Mouse (Mus musculus): Measurements from ENCODE around the gene Card6.

The Card6 gene

DNA sequence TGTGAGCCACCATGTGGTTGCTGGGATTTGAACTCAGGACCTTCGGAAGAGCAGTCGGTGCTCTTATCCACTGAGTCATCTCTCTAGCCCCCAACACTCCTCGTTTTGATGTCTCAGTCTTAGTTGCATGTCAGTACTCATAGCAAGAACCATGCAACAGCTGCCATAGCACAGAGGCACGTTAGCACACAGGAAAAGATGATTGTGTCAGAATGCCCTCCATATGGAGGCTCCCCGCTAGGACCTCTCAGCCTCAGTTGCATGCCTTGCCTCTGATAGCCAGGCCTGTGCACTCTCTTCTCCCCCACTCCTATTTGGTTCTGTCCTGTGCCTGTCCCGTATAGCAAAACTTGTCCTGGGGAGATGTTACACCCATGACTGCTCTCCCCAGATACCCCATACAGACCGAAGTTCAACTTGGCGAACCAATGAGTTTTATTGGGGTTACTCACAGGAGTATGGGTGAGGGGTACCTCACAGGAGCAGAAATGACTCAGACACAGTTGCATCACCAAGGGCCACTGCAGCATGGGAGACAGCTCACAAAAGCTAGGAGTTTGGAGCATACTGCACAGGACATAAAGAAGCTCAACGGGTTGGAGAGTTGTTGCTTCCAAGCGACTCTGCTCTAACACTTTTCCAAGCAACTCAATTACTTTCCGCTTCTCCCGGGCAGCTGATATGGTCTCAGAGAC, 20.9 kb upstream of the Card6 start:
- no peak for DNase-seq

DNA sequence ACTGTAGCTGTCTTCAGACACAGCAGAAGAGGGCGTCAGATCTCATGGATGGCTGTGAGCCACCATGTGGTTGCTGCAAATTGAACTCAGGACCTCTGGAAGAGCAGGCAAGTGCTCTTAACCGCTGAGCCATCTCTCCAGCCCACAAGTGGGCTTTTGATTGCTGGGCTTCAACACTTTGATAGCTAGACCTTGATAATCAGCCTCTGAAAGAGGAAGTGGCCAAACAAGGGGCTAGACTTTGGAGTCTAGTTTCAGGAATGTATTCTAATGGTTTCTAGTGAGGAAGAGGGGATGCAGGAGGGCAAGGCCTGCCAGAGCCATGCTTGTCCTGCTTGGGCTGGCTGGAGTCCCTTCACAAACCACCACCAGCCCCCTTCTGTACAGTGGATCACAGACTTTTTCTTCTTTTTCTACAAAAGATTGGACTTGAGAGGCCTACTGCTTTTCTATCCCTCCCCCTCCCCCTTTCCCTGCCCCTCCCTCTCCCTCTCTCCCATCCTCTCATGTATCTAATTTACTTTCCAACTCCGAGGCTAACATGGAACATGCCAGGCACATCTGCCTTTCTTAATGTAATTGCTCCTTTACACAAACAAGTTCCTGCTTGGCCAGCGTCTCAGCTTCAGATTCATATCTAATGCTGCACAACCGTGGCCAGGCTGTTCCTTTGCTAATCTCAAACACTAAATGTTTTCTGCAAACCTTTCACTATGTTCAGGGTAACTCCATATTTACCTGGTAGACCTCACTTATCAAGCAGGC, 20.0 kb upstream of the Card6 start:
- no peak for DNase-seq

DNA sequence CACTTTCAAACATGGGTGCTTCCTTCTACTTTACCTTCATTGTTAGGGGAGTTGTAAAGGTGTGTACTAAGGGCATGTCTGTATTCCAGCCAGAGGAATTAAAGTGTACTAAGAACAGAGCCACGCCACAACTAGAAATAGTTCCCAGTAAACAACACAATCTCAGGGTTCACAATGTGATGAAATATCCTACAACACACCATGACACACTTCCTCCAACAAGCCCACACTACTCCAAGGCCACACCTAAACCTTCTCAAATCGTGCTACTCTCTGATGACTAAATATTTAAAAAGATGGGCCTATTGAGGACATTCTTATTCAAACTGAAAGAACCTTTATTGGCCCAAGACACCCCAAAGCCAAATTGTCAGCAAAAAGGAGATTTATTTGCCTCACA, 19.1 kb upstream of the Card6 start:
- DNase-seq: no peak

DNA sequence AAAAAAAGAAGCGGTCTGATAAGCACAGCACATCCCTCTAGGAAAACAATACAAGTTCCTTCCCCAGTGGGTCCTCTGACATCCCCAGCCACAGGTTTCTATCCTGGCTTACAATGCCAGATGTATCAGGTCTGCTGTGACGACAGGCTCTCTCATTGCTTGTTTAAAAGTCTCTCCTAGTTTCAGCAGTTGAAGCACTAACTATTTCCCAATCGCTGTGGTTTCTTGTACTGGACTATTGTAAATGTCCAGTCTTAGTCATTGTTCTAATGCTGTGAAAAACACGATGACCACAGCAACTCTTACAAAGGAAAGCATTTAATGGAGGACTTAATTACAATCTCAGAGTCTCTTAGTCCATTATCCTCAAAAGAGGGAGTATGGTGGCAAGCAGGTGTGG, 18.1 kb upstream of the Card6 start:
- DNase-seq: no peak

DNA sequence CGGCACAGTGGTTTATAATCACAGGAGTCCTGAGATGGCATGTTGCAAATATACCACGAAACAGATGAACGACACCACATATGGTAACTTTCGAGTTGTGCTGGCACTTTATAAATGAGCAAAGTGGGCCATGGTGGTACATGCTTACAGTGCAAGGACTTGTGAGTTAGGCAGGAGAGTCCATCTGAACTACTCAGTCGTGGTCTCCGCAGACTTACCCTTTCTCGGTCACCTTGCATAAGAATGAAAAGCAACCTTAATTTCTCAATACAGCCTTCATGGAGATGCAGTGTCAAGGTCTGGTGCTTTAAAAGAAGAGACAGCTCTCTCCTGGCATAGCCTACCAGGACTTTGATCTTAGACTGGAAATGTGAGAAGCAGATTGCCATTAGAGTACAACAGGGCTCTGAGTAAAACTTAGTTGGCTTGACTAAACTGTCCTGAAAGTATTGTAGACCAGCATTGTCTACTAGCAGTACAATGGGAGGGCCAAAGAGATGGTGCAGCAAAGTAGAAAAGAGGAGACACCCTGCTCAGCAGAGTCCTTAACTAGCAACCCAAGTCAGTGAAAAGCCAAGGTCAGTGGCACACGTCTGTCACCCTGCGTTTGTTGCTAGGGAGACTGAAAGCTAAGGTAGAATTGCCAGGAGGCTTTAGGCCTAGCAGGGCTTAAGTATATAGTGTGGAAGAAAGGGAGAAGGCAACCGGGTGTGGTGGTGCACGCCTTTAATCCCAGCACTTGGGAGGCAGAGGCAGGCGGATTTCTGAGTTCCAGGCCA, 13.4 kb upstream of the Card6 start:
- no peak for DNase-seq

DNA sequence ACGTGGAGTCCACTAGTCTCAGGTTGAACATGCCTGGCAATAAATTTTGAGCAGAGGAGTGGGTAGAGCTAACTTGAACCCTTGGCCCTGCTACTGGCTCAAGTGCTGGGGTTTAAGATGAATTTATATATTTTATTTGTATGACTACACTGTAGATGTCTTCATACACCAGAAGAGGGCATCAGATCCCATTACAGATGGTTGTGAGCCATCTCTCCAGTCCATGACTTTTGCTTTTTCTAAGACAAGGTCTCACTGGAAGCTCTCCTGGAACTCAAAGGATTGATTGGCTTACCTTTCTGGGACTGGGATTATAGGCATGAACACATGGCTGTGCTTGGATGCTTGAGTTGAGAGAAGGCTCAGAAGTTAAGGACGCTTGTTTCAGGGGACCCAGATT, 11.4 kb upstream of the Card6 start:
- DNase-seq: no peak

DNA sequence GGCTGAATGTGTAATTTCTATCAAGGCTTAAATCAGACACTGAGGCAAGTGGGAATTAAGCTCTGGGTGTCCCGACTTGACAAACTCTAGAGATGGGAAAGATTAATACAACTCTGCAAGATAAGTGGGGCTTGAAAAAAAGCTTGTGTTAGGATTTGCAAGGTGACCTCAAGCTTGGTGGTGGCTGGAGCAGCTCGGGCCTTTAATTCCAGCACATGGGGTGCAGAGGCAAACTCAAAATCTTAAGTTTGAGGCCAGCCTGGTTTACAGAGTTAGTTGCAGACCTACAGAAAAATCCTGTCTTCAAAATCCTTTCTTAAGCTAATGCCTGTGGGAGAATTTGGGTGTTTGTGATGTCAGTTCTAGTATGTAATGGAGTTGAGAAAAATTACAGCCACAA, 10.9 kb upstream of the Card6 start:
- DNase-seq: no peak

DNA sequence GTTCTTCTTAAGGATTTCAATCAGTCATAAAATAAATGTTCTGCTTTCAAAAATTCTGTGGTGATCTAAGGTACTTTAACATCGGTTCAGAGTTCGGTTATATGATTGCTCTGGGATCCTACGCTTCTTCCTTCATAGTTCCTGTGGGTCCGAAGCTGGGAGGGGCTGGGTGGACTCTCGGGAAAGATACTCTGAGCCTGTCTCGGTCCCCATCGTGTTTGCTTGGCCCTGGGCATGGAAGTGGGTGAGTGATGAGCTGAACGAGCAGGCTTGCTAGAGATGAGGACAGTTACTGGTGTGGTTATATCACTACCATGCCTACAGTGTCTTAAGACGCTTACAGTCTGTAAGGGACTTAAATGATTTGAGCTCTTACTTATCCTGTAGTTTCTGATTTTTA, 10.3 kb upstream of the Card6 start:
- no peak for DNase-seq

DNA sequence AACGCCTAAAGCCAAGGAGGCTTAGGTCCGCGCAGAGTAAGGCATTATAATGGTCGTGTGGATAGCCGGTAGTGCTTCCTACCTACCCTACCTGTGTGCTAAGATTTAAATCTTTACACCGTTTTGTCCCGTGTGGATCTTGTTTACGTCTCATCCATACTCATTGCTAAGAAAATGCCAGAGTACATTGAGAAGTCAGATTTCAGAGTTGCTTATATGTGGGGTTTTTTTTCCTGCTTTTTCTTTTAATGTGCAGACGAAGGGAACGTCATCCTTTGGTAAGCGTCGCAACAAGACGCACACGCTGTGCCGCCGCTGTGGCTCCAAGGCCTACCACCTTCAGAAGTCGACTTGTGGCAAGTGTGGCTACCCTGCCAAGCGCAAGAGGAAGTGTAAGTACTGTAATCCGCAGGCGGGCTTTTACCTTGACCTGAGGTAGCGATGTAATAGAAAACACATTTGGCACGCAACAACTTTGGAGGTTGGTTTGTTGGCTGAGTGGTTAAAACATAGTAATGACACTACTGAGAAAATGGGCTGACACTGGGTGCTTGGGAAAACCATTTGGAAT, 8.8 kb upstream of the Card6 start:
- DNase-seq: peak; percentile 42

DNA sequence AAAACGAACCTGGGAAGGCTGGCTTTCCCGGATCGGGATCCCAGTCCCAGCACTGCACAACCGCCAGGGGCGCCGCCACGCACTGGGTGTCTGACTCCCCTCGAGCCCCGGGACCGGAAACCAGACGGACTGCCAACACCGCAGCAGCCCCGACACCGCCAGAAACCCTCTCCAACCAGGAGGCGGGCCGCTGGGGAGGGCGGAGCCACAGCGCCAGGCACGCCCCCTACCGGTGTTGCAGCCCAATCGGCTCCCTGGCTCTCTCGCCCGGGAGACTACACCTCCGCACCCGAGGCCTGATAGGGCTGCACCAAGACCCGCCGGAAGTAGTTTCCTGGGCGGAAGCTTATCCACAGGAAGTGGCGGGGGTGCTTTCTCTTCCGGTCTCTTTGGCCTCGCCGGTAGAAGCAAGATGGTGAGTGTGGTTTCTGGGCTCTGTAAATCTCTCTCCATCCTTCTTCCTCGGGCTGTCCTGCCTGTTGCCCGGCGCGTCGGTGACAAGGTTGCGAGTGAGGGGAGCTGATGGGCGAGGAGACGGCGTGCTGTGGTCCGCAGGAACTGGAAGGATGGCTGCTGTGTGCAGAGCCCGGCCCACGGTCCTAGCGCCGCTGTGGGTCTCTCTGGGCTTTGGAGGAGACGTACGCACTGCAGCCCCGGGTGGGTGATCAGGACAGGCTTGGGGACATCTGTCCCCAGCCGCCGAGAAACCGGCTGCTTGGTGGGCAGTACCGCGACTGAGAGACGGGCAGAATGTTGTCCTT, 8.1 kb upstream of the Card6 start, which contains the start of gene Rpl37:
Gene Rpl37 (plus strand): TSS at position 376 of the 761 bp plus-strand sequence.
- DNase-seq: peak; percentile 98

DNA sequence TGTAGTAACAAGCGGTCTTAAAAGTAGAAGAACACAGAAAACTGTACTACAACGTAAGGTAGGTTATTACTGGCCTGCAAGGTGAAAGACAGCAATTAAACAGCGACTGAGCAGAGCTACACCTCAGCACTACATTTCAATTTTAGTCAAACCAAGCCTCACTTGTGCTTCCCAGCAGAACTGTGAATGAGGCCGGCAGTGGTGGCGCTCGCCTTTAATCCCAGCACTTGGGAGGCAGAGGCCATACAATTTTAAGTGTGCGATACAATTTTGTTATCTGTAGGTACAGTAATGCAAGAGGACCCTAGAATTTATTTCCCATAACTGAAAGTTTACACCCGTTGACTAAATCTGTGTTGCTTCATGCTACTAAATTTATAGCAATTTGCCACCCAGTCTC, 6.8 kb upstream of the Card6 start:
- DNase-seq: no peak

DNA sequence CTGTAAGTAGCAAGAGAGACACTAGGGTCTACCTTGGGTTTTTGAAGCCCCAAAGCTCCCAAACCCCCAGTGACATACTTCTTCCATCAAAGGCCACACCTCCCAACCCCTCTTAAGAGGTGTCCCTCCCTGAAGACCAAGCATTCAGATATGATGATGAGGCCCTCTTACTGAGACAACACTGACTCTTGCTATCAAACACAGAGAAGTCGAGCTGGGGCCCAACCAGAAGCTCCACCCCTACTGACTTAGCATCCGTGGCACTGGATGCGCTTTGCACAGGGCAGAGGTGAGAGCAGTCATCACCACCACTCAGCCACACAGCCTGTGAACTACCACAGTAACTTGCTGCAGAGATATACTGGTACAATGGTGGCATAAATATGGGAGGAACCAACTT, 4.3 kb upstream of the Card6 start:
- no peak for DNase-seq

DNA sequence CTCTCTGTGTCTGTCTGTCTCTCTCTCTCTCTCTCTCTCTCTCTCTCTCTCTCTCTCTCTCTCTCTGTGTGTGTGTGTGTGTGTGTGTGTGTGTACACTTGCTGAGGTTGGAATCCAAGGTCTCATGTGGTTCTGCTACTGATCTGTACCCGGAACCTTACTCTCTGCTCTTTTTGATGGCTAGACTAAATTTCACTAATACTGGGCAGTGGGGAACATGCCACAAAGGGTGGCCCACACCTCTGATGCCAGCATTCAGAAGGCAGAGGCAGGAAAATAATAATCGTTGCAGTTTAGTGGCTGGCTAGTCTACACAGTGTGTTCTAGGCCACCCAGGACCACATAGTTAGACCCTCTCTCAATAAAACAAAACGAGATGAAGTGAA, 309 bp upstream of the Card6 start:
- no peak for DNase-seq

DNA sequence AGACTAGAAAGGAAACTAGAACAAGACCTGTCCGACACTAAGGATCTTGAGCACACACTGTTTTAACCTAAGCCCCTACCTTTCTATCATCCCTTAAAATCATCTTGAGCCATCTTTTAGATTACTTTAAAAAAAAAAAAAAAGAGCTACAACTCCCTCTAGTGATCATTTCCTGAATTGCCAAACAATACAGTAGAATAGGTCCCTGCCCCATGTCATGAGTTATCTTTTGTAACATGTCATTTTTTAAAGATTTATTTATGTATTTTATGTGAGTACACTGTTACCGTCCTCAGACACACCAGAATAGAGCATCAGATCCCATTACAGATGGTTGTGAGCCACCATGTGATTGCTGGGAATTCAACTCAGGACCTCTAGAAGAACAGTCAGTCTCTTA, 2.0 kb downstream of the Card6 start:
- DNase-seq: peak; percentile 57

DNA sequence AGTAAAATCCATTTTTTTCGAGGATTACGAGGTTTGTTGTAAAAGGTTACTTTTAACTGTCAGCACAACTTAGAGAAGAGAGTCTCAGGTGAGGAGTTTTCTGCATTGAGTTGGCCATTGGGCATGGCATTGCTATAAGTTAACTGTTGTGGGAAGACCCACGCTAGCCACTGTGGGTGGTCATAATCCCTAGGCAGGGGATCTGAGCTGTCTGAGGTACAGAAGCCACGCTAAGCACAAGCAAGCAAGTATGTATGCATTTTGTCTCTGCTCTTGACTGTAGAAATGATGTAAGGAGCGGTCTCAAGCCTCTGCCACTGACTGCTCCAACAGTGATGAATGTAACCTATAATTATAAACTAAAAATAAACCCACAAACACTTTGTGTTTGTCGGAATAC, 2.4 kb downstream of the Card6 start:
- no peak for DNase-seq

DNA sequence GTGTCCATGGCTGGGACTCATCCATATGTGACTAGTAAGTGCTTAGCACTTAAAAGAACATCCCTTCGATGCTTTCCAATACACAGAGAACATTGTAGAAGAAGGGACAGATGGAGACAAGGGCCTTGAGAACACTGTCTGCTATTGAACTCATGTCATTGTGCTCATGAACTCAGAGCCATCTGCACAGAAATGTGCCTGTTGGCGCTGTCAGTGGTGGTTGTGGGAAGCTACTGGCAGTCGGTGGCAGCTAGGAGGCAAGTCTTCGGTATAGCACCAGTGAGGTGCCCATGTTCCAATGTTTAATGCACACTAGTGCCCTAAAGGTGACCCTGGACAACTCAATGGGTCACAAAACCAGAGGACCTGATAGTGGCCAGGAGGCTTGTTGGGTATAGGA, 6.0 kb downstream of the Card6 start:
- DNase-seq: no peak

DNA sequence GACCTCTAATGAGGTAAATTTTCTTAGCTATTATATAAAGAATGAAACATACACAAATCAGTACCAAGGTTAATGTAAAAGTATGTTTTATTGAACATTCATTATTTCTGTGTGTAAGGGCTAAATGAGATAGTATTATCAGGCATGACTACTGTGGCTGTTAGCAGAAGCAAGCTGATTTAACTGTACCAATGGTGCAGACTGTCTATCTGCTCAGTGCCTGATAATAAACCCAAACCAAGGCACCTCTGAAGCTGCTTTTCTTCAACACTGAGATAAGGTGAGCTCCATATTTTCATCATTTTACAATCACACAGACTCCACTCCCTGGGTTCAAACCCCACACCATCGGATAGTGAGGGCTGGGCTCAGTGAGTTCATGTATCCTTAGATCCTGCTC, 11.0 kb downstream of the Card6 start:
- no peak for DNase-seq

DNA sequence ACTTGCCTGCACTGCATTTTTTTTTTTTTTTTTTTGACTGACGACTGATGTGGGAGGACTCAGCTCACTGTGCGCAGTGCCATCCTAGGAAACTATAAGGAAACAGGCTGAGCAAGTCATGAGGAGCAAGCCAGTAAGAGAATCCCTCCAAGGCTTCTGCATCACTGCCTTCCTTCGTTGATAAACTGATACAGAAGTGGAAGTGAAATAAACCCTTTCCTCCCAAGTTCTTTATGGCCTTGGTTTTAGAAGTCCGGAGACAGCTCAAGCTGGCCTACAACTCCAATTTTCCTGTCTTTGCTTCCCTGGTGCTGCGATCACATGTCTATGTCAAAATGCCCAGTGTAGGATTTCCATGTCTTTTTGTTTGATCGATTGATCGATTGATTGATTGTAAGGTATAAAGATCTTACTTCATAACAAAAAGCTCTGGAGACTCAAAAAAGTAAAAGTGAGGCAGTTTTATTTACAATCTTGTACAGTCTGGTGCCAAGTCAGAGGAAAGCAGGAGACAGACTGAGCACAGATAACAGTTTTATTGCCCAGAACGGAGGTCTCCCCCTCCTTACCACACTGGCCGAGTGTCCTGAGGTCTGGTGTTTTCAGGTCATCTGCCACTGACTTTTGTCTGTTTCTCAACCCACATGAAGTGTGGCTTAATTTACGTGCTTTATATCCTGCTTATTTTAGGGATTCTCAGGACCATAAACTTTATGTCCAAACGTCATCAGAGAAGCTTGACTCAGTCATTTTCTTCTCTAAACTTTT, 12.6 kb downstream of the Card6 start:
- DNase-seq: no peak

DNA sequence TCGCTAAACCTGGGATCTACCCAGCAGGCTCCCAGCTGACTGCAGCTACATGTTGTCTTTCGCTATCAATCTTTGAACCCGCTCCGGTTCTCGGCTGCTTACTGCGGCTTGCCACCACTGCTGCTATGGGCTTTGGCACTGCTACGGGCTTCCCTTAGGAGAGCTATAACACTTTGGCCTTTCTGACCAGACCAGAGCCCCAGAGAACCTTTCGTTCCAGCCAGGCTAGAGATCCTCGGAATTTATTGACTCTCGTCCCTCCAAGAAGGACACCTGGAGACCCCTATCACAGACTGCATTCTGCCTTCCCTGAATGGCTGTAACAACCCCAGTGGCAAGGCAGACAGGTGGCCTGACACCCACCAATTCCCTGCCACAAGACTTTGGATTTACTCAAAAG, 18.2 kb downstream of the Card6 start:
- no peak for DNase-seq

DNA sequence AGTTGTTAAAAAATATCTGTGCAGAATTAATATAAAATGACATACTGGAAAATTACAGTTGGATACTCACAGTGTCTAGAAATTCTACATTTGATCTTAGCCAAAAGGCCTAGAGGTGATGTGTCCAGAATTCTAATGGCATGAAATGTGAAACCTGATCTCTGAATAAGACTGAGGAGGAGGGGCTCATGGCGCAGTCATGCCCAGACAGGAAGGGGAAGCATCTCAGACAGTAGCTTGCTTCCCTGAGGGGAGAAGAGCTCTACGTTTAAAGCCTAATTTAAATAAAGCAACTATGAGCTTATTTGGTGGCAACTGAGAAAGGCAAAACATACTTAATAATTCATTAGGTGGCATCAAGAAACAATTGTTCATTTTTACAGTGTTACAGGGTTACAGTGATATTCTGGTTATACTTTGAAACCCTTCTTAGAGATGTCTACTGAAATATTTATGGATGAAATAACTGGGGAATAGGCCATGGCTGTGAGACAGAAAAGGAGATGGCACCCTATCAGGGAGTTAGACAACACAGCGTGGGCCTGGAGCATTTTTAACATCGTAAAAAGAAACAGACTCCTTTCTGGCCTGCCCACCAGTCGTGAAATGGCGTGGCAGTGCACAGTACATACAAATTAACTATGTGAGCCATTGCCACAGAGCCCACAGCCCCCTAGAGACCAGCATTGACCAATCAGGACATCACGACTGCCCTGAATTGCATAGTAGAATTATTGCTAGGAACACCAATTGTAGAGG, 19.3 kb downstream of the Card6 start:
- no peak for DNase-seq

DNA sequence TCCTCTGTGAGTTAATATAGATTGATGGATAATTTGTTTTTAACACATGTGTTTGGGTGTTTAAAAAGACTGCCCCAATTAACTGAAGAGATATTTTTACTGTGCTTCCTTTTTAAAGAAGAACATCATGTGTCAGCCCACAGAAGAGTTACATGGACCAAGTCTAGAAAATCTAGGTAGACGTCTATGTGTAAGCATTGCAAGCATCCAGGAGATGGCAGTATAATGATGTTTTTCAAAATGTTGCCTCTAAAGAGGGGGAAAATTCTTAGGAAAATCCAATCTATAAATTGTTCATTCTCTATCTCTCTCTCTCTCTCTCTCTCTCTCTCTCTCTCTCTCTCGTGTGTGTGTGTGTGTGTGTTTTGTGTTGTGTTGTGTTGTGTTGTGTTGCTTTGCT, 22.2 kb downstream of the Card6 start:
- no peak for DNase-seq

Measured in cerebellum, adult 9-10 months (tissue).